Mouse (Mus musculus) testis, adult 2 months (tissue): Measurements from ENCODE around the gene Apba3.

Source experiments
- CTCF ChIP-seq: fragments of 200-500 bp; IDR thresholded peaks from 2 replicates; pipeline ENCODE4 v1.5.1; 2012; ENCODE audit warnings: low read depth, mild to moderate bottlenecking, inconsistent platforms, low read length, moderate library complexity; ENCODE audit not compliant: control insufficient read depth, insufficient read depth, insufficient replicate concordance
- POLR2A ChIP-seq: fragments of 200-500 bp; IDR thresholded peaks from 2 replicates; pipeline ENCODE4 v1.6.1; 2012; ENCODE audit warnings: low read depth, mild to moderate bottlenecking, inconsistent platforms, low read length, moderate library complexity; ENCODE audit not compliant: control insufficient read depth

GRCm38 (mm10) chr10:81303761-81304160 lies 37.0 kb downstream of the Apba3 start:
- no peak for TF ChIP-seq POLR2A
- no peak for TF ChIP-seq CTCF
